Mouse (Mus musculus): ENCODE data around the gene Myrfl. TPM values are rescaled to one million over a fixed set of nuclear protein-coding genes. Genes with fewer than 3 reads are reported as not detected.

Myrfl gene
- total and polyA plus RNA-seq, 2 experiments from 2014 or later = not detected

- WGBS = 79% methylated on average over 6 of the region's 6 CpGs
- no peak overlapping the region for H3K4me2 ChIP-seq (ENCODE audit: low read depth)
- H3K27me3 ChIP-seq (ENCODE audit: insufficient read depth, low read length) = no peaks in the 10 kb centered on the region
- no peak for DNase-seq
- no peak for TF ChIP-seq CTCF (IDR thresholded peaks at IDR 0.05; ENCODE audit: low read depth)
- H3K9ac ChIP-seq = no peak overlapping the region
- H3K27ac ChIP-seq (ENCODE audit: low read depth, low read length) = no peak overlapping the region
- H3K4me3 ChIP-seq (ENCODE audit: low read depth, low read length) = no peak overlapping the region
- ATAC-seq = peak; percentile 36
- no peaks in the 10 kb centered on the region for H3K36me3 ChIP-seq (ENCODE audit: insufficient read depth)
- 0 out of 2 replicates have a peak, but pooled peaks cover 3% of the 10 kb centered on the region for H3K4me1 ChIP-seq (ENCODE audit: insufficient read depth)
- H3K9me3 ChIP-seq (ENCODE audit: low read length) = no peaks in the 10 kb centered on the region
These were observed 25.9 kb downstream of the Myrfl start for GRCm38 (mm10) chr10:116870819-116871218.

- ATAC-seq (peak; percentile 41; the same call in 1 of the 2 replicates), DNase-seq (no peak)
- TF ChIP-seq CTCF (IDR thresholded peaks at IDR 0.05; ENCODE audit: low read depth) = no peak
- no peaks in the 10 kb centered on the region for H3K27me3 ChIP-seq (ENCODE audit: insufficient read depth, low read length)
- H3K36me3 ChIP-seq (ENCODE audit: insufficient read depth) = no peaks in the 10 kb centered on the region
- 0 out of 2 replicates have a peak, but pooled peaks cover 7% of the 10 kb centered on the region for H3K4me1 ChIP-seq (ENCODE audit: insufficient read depth)
- no peaks in the 10 kb centered on the region for H3K9me3 ChIP-seq (ENCODE audit: low read length)
- H3K4me3 ChIP-seq (ENCODE audit: low read depth, low read length) = no peak overlapping the region
- 66% methylated on average over 11 of the region's 11 CpGs for WGBS
- H3K4me2 ChIP-seq (ENCODE audit: low read depth) = no peak overlapping the region
- H3K27ac ChIP-seq (ENCODE audit: low read depth, low read length) = no peak overlapping the region
- H3K9ac ChIP-seq = no peak overlapping the region
These were observed 43.4 kb downstream of the Myrfl start for GRCm38 (mm10) chr10:116853159-116853845.

- WGBS = 16% methylated on average over 22 of the region's 22 CpGs
- peak; percentile 80 for ATAC-seq
These were observed 47.8 kb downstream of the Myrfl start for GRCm38 (mm10) chr10:116848749-116849473.

GRCm38 (mm10) chr10:116841551-116841950, 55.2 kb downstream of the Myrfl start:
- no peak for TF ChIP-seq CTCF (IDR thresholded peaks at IDR 0.05; ENCODE audit: low read depth)
- 61% methylated on average over 3 of the region's 3 CpGs for whole genome bisulfite sequencing
- Histone ChIP-seq H3K4me2 (ENCODE audit: low read depth) (no peak overlapping the region), H3K27me3 (ENCODE audit: insufficient read depth, low read length) (no peaks in the 10 kb centered on the region), H3K9me3 (ENCODE audit: low read length) (no peaks in the 10 kb centered on the region), H3K36me3 (ENCODE audit: insufficient read depth) (no peaks in the 10 kb centered on the region), H3K4me1 (ENCODE audit: insufficient read depth) (no peaks in the 10 kb centered on the region), H3K9ac (no peak overlapping the region), H3K4me3 (ENCODE audit: low read depth, low read length) (no peak overlapping the region), H3K27ac (ENCODE audit: low read depth, low read length) (no peak overlapping the region)
- ATAC-seq (no peak), DNase-seq (no peak)

More at GRCm38 (mm10) chr10:116848749-116849473, 47.8 kb downstream of the Myrfl start:
- peak; percentile 94 for TF ChIP-seq CTCF (IDR thresholded peaks at IDR 0.05; ENCODE audit: low read depth)
- Histone ChIP-seq H3K4me2 (ENCODE audit: low read depth) (peak overlapping the region; percentile 47), H3K4me1 (ENCODE audit: insufficient read depth) (0 out of 2 replicates have a peak, but pooled peaks cover 7% of the 10 kb centered on the region), H3K27me3 (ENCODE audit: insufficient read depth, low read length) (no peaks in the 10 kb centered on the region), H3K4me3 (ENCODE audit: low read depth, low read length) (peak overlapping the region; percentile 8; the same call in 1 of the 2 replicates), H3K9ac (peak overlapping the region; percentile 31; the same call in 1 of the 2 replicates), H3K9me3 (ENCODE audit: low read length) (no peaks in the 10 kb centered on the region), H3K27ac (ENCODE audit: low read depth, low read length) (no peak overlapping the region), H3K36me3 (ENCODE audit: insufficient read depth) (no peaks in the 10 kb centered on the region)
- peak; percentile 89 for DNase-seq

- Histone ChIP-seq H3K4me2 (ENCODE audit: low read depth) (no peak overlapping the region), H3K4me1 (ENCODE audit: insufficient read depth) (no peaks in the 10 kb centered on the region), H3K9ac (no peak overlapping the region), H3K9me3 (ENCODE audit: low read length) (no peaks in the 10 kb centered on the region), H3K36me3 (ENCODE audit: insufficient read depth) (no peaks in the 10 kb centered on the region), H3K27me3 (ENCODE audit: insufficient read depth, low read length) (no peaks in the 10 kb centered on the region), H3K4me3 (ENCODE audit: low read depth, low read length) (no peak overlapping the region), H3K27ac (ENCODE audit: low read depth, low read length) (no peak overlapping the region)
- no peak for ATAC-seq
- no peak for TF ChIP-seq CTCF (IDR thresholded peaks at IDR 0.05; ENCODE audit: low read depth)
- WGBS = 95% methylated on average over 6 of the region's 6 CpGs
- no peak for DNase-seq
These were observed 66.0 kb downstream of the Myrfl start for GRCm38 (mm10) chr10:116830676-116831075.

- Histone ChIP-seq H3K4me1 (ENCODE audit: insufficient read depth) (no peaks in the 10 kb centered on the region), H3K4me3 (ENCODE audit: low read depth, low read length) (no peak overlapping the region), H3K36me3 (ENCODE audit: insufficient read depth) (no peaks in the 10 kb centered on the region), H3K27ac (ENCODE audit: low read depth, low read length) (no peak overlapping the region), H3K9me3 (ENCODE audit: low read length) (no peaks in the 10 kb centered on the region), H3K9ac (no peak overlapping the region), H3K4me2 (ENCODE audit: low read depth) (no peak overlapping the region), H3K27me3 (ENCODE audit: insufficient read depth, low read length) (no peaks in the 10 kb centered on the region)
- ATAC-seq (no peak), DNase-seq (no peak)
- 60% methylated on average over 4 of the region's 4 CpGs for WGBS
- no peak for TF ChIP-seq CTCF (IDR thresholded peaks at IDR 0.05; ENCODE audit: low read depth)
These were observed 68.6 kb downstream of the Myrfl start for GRCm38 (mm10) chr10:116828099-116828498.

- Histone ChIP-seq H3K36me3 (ENCODE audit: insufficient read depth) (no peaks in the 10 kb centered on the region), H3K9me3 (ENCODE audit: low read length) (no peaks in the 10 kb centered on the region), H3K4me2 (ENCODE audit: low read depth) (no peak overlapping the region), H3K4me1 (ENCODE audit: insufficient read depth) (no peaks in the 10 kb centered on the region), H3K9ac (no peak overlapping the region), H3K27ac (ENCODE audit: low read depth, low read length) (no peak overlapping the region), H3K27me3 (ENCODE audit: insufficient read depth, low read length) (no peaks in the 10 kb centered on the region), H3K4me3 (ENCODE audit: low read depth, low read length) (no peak overlapping the region)
- ATAC-seq (no peak), DNase-seq (no peak)
- 90% methylated on average over 11 of the region's 11 CpGs for WGBS
- no peak for TF ChIP-seq CTCF (IDR thresholded peaks at IDR 0.05; ENCODE audit: low read depth)
These were observed 69.4 kb downstream of the Myrfl start for GRCm38 (mm10) chr10:116827306-116827705.

Data from forebrain, postnatal 0 days (tissue).